Mouse (Mus musculus) midbrain, postnatal 0 days (tissue): ENCODE data around the gene Kdm6a. TPM values are rescaled to one million over a fixed set of nuclear protein-coding genes. Genes with fewer than 3 reads are reported as not detected.

Experiments
- ATAC-seq: fragments of 200-750 bp; cut with Nextera tagmentation; 2 replicates; pipeline ENCODE4 v1.8.0; 2017; ENCODE audit warnings: moderate number of reproducible peaks, mild to moderate bottlenecking, moderate TSS enrichment, moderate library complexity; ENCODE audit not compliant: low FRiP score
- DNase-seq: peaks from one replicate; pipeline ENCODE4 v3.0.0-alpha.2; 2015; ENCODE audit warnings: low spot score
- H3K27ac ChIP-seq: fragments of 300-500 bp; sonication (generic); 2 replicates; pipeline ENCODE4 v1.5.1; 2014; ENCODE audit warnings: low read depth, mild to moderate bottlenecking, low read length, mixed read lengths
- H3K27me3 ChIP-seq: fragments of 300-500 bp; sonication (generic); 2 replicates; pipeline ENCODE4 v1.6.1; 2014; ENCODE audit warnings: low read length, control low read depth, mixed read lengths; ENCODE audit not compliant: insufficient read depth
- H3K36me3 ChIP-seq: fragments of 300-500 bp; sonication (generic); 2 replicates; pipeline ENCODE4 v1.6.1; 2014; ENCODE audit warnings: low read length, control low read depth, mixed read lengths; ENCODE audit not compliant: insufficient read depth
- H3K4me1 ChIP-seq: fragments of 300-500 bp; sonication (generic); 2 replicates; pipeline ENCODE4 v1.6.1; 2014; ENCODE audit warnings: mild to moderate bottlenecking, control low read depth, antibody characterized with exemption, low read length, mixed read lengths; ENCODE audit not compliant: insufficient read depth
- H3K4me2 ChIP-seq: fragments of 300-500 bp; sonication (generic); 2 replicates; pipeline ENCODE4 v1.6.1; 2014; ENCODE audit warnings: low read depth, mild to moderate bottlenecking, low read length, mixed read lengths; ENCODE audit not compliant: poor library complexity, severe bottlenecking
- H3K4me3 ChIP-seq: fragments of 300-500 bp; sonication (generic); 2 replicates; pipeline ENCODE4 v1.5.1; 2014; ENCODE audit warnings: low read depth, mild to moderate bottlenecking, low read length, moderate library complexity
- H3K9ac ChIP-seq: fragments of 300-500 bp; sonication (generic); replicated peaks from 2 replicates; pipeline ENCODE4 v1.6.1; 2014; ENCODE audit warnings: mild to moderate bottlenecking, low read length, moderate library complexity, mixed read lengths; ENCODE audit not compliant: poor library complexity, severe bottlenecking
- H3K9me3 ChIP-seq: fragments of 300-500 bp; sonication (generic); 2 replicates; pipeline ENCODE4 v1.6.1; 2016; ENCODE audit warnings: low read length, control low read depth
- CTCF ChIP-seq: IDR thresholded peaks from 2 replicates; pipeline ENCODE4 v1.5.1; 2016; ENCODE audit warnings: antibody characterized with exemption, mild to moderate bottlenecking
- WGBS: fragments of 180-500 bp; shearing (Covaris S2); extraction: QIAGEN DNeasy Blood & Tissue Kit; methylation state at CpG from one replicate; pipeline ENCODE4 v1.1.7; 2014; 5-methylcytosine and 5-hydroxymethylcytosine counted together
- polyA plus RNA-seq: library from polyadenylated mRNA; unstranded; fragments of >200 nt; fragmentation: Nextera tagmentation; extraction: Ambion mirVana; gene quantifications from 2 replicates; pipeline ENCODE4 v1.2.1, GENCODE M21; 2015
- total RNA-seq: library from RNA; depleted of rRNA; stranded (reverse); fragments of >200 nt; gene quantifications from 2 replicates; pipeline ENCODE4 v1.2.3, GENCODE M21; 2014

Kdm6a gene
- total and polyA plus RNA-seq, 2 experiments from 2014 or later = 17.2 to 39.0 TPM

GRCm38 (mm10) chrX:18179492-18179891 lies 17.1 kb downstream of the Kdm6a start:
- no peak overlapping the region for H3K4me2 ChIP-seq
- no peaks in the 10 kb centered on the region for H3K27me3 ChIP-seq
- WGBS = 96% methylated on average over 1 of the region's 1 CpGs
- H3K4me3 ChIP-seq = no peak overlapping the region
- no peaks in the 10 kb centered on the region for H3K9me3 ChIP-seq
- TF ChIP-seq CTCF = no peak
- H3K27ac ChIP-seq = no peak overlapping the region
- H3K9ac ChIP-seq = no peak overlapping the region
- ATAC-seq (no peak), DNase-seq (no peak)
- H3K4me1 ChIP-seq = no peaks in the 10 kb centered on the region
- H3K36me3 ChIP-seq = no peaks in the 10 kb centered on the region

- no peak for DNase-seq
These were observed 24.8 kb downstream of the Kdm6a start for GRCm38 (mm10) chrX:18187203-18187602.

GRCm38 (mm10) chrX:18188293-18188692 lies 25.9 kb downstream of the Kdm6a start:
- H3K9me3 ChIP-seq = no peaks in the 10 kb centered on the region
- no peak overlapping the region for H3K27ac ChIP-seq
- no peak overlapping the region for H3K4me2 ChIP-seq
- no peaks in the 10 kb centered on the region for H3K27me3 ChIP-seq
- 89% methylated on average over 2 of the region's 2 CpGs for WGBS
- ATAC-seq = no peak
- no peak for TF ChIP-seq CTCF
- no peak overlapping the region for H3K4me3 ChIP-seq
- H3K4me1 ChIP-seq = no peaks in the 10 kb centered on the region
- H3K36me3 ChIP-seq = no peaks in the 10 kb centered on the region
- H3K9ac ChIP-seq = no peak overlapping the region
- no peak for DNase-seq

More at GRCm38 (mm10) chrX:18187203-18187602, 24.8 kb downstream of the Kdm6a start:
- Histone ChIP-seq H3K4me3 (no peak overlapping the region), H3K27me3 (no peaks in the 10 kb centered on the region), H3K9ac (no peak overlapping the region), H3K36me3 (no peaks in the 10 kb centered on the region), H3K9me3 (no peaks in the 10 kb centered on the region), H3K27ac (no peak overlapping the region), H3K4me2 (no peak overlapping the region), H3K4me1 (no peaks in the 10 kb centered on the region)
- no peak for TF ChIP-seq CTCF
- no peak for ATAC-seq

- Histone ChIP-seq H3K4me1 (no peaks in the 10 kb centered on the region), H3K27ac (no peak overlapping the region), H3K36me3 (no peaks in the 10 kb centered on the region), H3K9me3 (no peaks in the 10 kb centered on the region), H3K27me3 (no peaks in the 10 kb centered on the region), H3K4me2 (no peak overlapping the region), H3K9ac (no peak overlapping the region), H3K4me3 (no peak overlapping the region)
- 84% methylated on average over 1 of the region's 1 CpGs for WGBS
- DNase-seq (no peak), ATAC-seq (no peak)
- TF ChIP-seq CTCF = no peak
These were observed 77.2 kb downstream of the Kdm6a start for GRCm38 (mm10) chrX:18239572-18239971.

DNA sequence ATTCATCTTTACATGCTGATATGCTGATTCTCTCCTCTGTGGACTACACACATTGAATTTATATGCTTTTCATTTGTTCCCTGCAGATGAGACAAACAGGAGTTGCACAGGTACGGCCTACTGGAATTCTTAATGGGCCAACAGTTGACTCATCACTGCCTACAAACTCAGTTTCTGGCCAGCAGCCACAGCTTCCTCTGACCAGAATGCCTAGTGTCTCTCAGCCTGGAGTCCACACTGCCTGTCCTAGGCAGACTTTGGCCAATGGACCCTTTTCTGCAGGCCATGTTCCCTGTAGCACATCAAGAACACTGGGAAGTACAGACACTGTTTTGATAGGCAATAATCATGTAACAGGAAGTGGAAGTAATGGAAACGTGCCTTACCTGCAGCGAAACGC lies 88.2 kb downstream of the Kdm6a start:
- Histone ChIP-seq H3K4me1 (no peaks in the 10 kb centered on the region), H3K4me2 (no peak overlapping the region), H3K9ac (no peak overlapping the region), H3K9me3 (no peaks in the 10 kb centered on the region), H3K27me3 (no peaks in the 10 kb centered on the region), H3K4me3 (no peak overlapping the region), H3K27ac (no peak overlapping the region), H3K36me3 (peaks cover 6% of the 10 kb centered on the region)
- 95% methylated on average over 4 of the region's 4 CpGs for WGBS
- no peak for TF ChIP-seq CTCF
- ATAC-seq = no peak
- no peak for DNase-seq

DNA sequence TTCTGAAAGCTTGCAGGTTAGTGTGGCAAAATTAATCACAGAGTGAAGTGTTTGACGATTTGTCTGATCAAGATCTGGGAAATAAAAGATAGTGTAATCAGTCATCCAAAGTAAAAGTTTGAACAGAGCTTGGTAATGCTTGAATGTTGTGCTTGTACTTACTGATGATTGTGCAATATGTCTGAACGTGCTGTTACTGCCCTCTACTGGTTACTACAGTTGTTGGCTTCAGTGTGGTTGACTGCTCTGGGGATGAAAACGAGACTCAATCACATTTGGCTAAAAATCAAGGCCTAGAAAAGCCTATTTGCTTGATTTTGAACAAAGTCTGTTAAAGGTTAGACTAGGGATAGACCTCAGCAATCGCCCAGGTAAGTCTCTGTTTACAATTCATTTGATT lies 92.4 kb downstream of the Kdm6a start:
- H3K27me3 ChIP-seq = no peaks in the 10 kb centered on the region
- H3K9me3 ChIP-seq = no peaks in the 10 kb centered on the region
- peaks cover 10% of the 10 kb centered on the region for H3K36me3 ChIP-seq
- no peak for ATAC-seq
- peak; percentile 90 for TF ChIP-seq CTCF
- DNase-seq = peak; percentile 77
- no peak overlapping the region for H3K27ac ChIP-seq
- H3K4me3 ChIP-seq = no peak overlapping the region
- no peaks in the 10 kb centered on the region for H3K4me1 ChIP-seq
- no peak overlapping the region for H3K4me2 ChIP-seq
- H3K9ac ChIP-seq = no peak overlapping the region
- 46% methylated on average over 4 of the region's 4 CpGs for WGBS
